ENCODE assay signal across 8 mouse cellular contexts in the genomic region with DNA sequence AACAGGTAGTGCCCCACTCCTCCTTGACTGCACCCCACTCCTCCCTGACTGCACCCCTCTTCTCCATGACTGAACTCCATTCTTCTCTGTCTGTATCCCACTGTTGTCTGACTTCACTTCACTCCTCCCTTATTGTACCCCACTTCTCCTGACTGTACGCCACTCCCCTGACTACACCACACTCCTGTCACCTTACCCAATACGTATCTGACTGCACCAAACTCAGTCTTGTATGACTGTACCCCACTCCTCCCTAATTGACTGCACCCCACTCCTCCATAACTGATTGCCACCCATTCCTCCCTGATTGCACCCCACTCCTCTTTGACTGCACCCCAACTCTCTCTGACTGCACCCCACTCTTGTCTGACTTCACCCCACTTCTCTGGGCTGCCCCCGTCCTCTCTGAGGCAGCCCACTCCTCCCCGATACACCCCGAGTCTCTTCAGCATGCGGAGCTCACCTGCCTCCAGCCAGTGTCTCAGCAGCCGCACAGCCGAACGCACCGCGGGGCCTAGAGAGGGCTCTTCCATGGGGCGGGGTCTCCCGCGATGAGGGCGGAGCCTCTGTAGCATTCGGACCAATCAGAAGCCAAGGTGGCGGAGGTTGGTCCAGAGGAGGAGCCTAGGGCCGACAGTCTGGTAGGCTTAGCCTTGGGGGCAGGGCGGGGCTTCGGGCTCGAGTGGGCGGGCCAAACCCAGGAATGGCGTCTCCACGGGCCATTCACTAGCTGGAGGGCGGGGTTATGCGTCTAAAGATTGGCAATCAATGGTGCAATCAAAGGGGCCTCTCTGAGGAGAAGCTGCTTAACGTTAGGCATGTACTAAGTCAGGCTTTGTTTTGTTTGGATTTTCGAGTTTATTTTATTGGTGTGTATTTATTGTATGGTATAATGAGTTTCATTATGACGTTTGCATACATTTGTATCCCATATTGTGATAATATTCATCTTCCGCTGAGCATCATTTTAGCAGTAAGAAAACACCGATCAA. TPM values are rescaled to one million over a fixed set of nuclear protein-coding genes. Genes with fewer than 3 reads are reported as not detected.
DNase-seq lines count a peak whose midpoint lies in the region; ATAC-seq lines count a peak whose summit lies in the region.

Gng7 (minus strand) TSS at position 553 of the 992 bp plus-strand sequence.

- peaks cover 21% of the 10 kb centered on the region for H3K27me3 ChIP-seq in heart, embryonic 10.5 days (ENCODE audit: insufficient read depth, poor library complexity, severe bottlenecking)
- H3K27me3 ChIP-seq in kidney, embryonic 15.5 days = no peaks in the 10 kb centered on the region

- DNase-seq in A20 (ENCODE audit: low read depth, low spot score) (peak; percentile 99), liver (peak; percentile 95)
- DNase-seq in brain, adult 2 months (ENCODE audit: low read depth, low spot score) = peak; percentile 99
- peak; percentile 96 for DNase-seq in heart, embryonic 10.5 days (ENCODE audit: low spot score)
- peak; percentile 95 for DNase-seq in spleen, postnatal 4 days (ENCODE audit: low spot score in 2 of 2)

- H3K4me3 ChIP-seq in heart, embryonic 10.5 days = peak within 1 kb of the TSS; percentile 49
- H3K4me3 ChIP-seq in kidney, embryonic 15.5 days (replicated peaks) = peak within 1 kb of the TSS; percentile 47

- peaks cover 13% of the 10 kb centered on the region for H3K4me1 ChIP-seq in heart, embryonic 10.5 days
- peaks cover 19% of the 10 kb centered on the region for H3K4me1 ChIP-seq in kidney, embryonic 15.5 days

- H3K9ac ChIP-seq in kidney, embryonic 15.5 days = peak within 1 kb of the TSS; percentile 45; the same call in 1 of the 2 replicates

- H3K9me3 ChIP-seq in heart, embryonic 10.5 days = no peaks in the 10 kb centered on the region
- H3K9me3 ChIP-seq in kidney, embryonic 15.5 days (replicated peaks) = no peaks in the 10 kb centered on the region

- peak; percentile 72 for ATAC-seq in erythroblast, adult 5-6 weeks (replicated peaks; ENCODE audit: low FRiP score, poor library complexity, severe bottlenecking)
- peak; percentile 98 for ATAC-seq in kidney, embryonic 15.5 days (replicated peaks; ENCODE audit: low FRiP score)
- ATAC-seq in monocyte, adult 5-6 weeks (replicated peaks; ENCODE audit: insufficient number of reproducible peaks, low FRiP score, low TSS enrichment, poor library complexity, severe bottlenecking) = peak; percentile 89

- no peaks in the 10 kb centered on the region for H3K36me3 ChIP-seq in heart, embryonic 10.5 days
- H3K36me3 ChIP-seq in kidney, embryonic 15.5 days = no peaks in the 10 kb centered on the region

- H3K4me2 ChIP-seq in kidney, embryonic 15.5 days = peak within 1 kb of the TSS; percentile 74

- WGBS in heart, embryonic 10.5 days = 11% methylated on average over 31 of the region's 31 CpGs
- WGBS in kidney, embryonic 15.5 days = 9% methylated on average over 31 of the region's 31 CpGs

- no peak within 1 kb of the TSS for H3K27ac ChIP-seq in heart, embryonic 10.5 days
- no peak within 1 kb of the TSS for H3K27ac ChIP-seq in kidney, embryonic 15.5 days

RNA-seq across cellular contexts. Expression of gene Gng7, which starts in this region (rescaled TPM):
- total RNA-seq in erythroblast, adult 5-6 weeks (2015; ENCODE audit: low replicate concordance) = not detected in 2 replicates
- not detected in 2 replicates for total RNA-seq in erythroblast, adult 5-6 weeks (2017; ENCODE audit: low replicate concordance)
- 1.5 and 2.1 TPM in 2 replicates for polyA plus RNA-seq in heart, embryonic 10.5 days (2016; fragmentation: Nextera tagmentation; extraction: Ambion mirVana)
- polyA plus RNA-seq in kidney, embryonic 15.5 days (2015; fragmentation: Nextera tagmentation; extraction: Ambion mirVana) = 5.0 and 5.6 TPM in 2 replicates
- total RNA-seq in monocyte, adult 5-6 weeks (2017) = 0.10 TPM in 1 of 3 replicates, not detected in the others

Comparison
In these comparisons a context has a peak if more than half of its experiments do, and no peak if none do; other contexts are left out.
1. Peak in ATAC-seq in erythroblast, adult 5-6 weeks; RNA of the gene not detected or under 1 TPM.
2. Peak in ATAC-seq in monocyte, adult 5-6 weeks; RNA of the gene not detected or under 1 TPM.